Mouse (Mus musculus) myocyte (in vitro differentiated cells): Measurements from ENCODE around the gene Atp2b2.

Source experiments
- CEBPB ChIP-seq: IDR thresholded peaks from 2 replicates; pipeline ENCODE4 v1.6.1; 2011; ENCODE audit warnings: mild to moderate bottlenecking, moderate library complexity; ENCODE audit not compliant: poor library complexity, insufficient read depth, severe bottlenecking
- E2F4 ChIP-seq: IDR thresholded peaks from one replicate; pipeline ENCODE4 v1.6.1; 2011; ENCODE audit warnings: mild to moderate bottlenecking, control low read depth, moderate library complexity; ENCODE audit not compliant: insufficient read depth
- MAX ChIP-seq: IDR thresholded peaks from one replicate; pipeline ENCODE4 v1.6.1; 2011; ENCODE audit warnings: low read depth, mild to moderate bottlenecking, control low read depth
- MYOD1 ChIP-seq, 3 experiments: IDR thresholded peaks; one replicate each; pipeline ENCODE4 v1.6.1; 2011; ENCODE audit warnings: control low read depth in 2 of 3, low read depth in 2 of 3, mild to moderate bottlenecking in 2 of 3, moderate library complexity in 1 of 3; ENCODE audit not compliant: insufficient read length in 2 of 3, control insufficient read depth in 1 of 3
- POLR2A ChIP-seq: IDR thresholded peaks from one replicate; pipeline ENCODE4 v1.6.1; 2011; ENCODE audit warnings: low read depth, mild to moderate bottlenecking, control low read depth, moderate library complexity; ENCODE audit not compliant: insufficient read length
- POLR2AphosphoS2 ChIP-seq: IDR thresholded peaks from one replicate; pipeline ENCODE4 v1.6.1; 2011; ENCODE audit warnings: low read depth, control low read depth; ENCODE audit not compliant: insufficient read length
- USF1 ChIP-seq: IDR thresholded peaks from one replicate; pipeline ENCODE4 v1.6.1; 2011; ENCODE audit warnings: low read depth, mild to moderate bottlenecking, control low read depth, moderate library complexity

GRCm38 (mm10) chr6:113778229-113778753 is 264.1 kb downstream of the Atp2b2 start:
- no peak for TF ChIP-seq MAX
- TF ChIP-seq USF1, result no peak
- no peak for TF ChIP-seq POLR2AphosphoS2
- no peak for TF ChIP-seq POLR2A
- no peak for TF ChIP-seq CEBPB
- no peak for TF ChIP-seq MYOD1 (IDR thresholded peaks at IDR 0.05; ENCODE audit: control insufficient read depth in 1 of 3, insufficient read length in 2 of 3, low read depth in 2 of 3)
- TF ChIP-seq E2F4, result no peak
